Mouse (Mus musculus) monocyte, adult 2 months (primary cell): ENCODE measurements at regions not wholly inside any gene's neighbourhood (a gene's known extent, or its start where the extent isn't known, plus 50 kb on each side); places are given as distances from the start of the nearest gene placed in this dataset.

ENCODE experiments used
- DNase-seq, 2 experiments: peaks; one replicate each; pipeline ENCODE4 v3.0.0; 2022; ENCODE audit warnings: low spot score in 2 of 2, low read depth in 1 of 2

GRCm38 (mm10) chr15:62147343-62147953 is 1224.6 kb upstream of the A1bg start:
- DNase-seq: no peak

GRCm38 (mm10) chr15:62145643-62146285 is 1223.0 kb upstream of the A1bg start:
- DNase-seq: no peak

DNA sequence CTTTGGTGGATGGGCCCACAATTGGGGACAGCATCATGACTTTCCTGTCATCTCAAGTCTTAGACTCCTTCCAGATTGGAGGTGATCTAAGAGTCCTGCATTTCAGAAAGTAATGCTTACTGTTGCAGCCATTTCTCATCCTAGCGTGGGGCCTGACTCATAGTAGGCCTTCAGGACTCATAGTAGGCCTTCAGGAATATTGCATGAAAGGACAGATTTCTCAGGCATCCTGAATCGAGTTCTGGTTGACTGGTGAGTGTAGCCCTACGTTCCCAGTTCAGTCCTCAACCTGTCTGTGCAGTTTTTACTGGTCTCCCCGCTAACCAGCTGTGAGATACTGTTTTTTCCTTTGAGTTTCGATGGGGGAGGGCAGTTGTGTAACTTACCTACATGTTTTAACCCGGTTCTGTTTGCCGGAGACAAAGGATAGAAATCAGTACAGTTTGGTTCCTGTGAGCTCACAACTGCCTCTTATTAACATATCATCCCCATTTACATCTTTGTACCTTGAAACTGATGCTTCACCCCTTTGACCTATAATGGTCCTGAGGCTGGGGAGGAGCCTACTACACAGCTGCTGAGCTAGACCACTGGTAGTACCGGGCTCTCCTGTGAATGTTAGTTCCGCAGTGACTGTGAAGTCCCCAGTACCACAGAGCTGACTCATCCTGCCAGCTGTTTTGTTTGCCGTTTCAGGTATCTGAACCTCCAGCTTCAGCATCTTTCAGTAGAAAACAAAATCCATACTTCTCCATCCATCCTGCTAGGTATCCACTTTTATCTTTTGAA is 1222.2 kb upstream of the A1bg start:
- no peak for DNase-seq

- DNase-seq: no peak
Measured at GRCm38 (mm10) chr15:62139859-62140258, 1217.0 kb upstream of the A1bg start.

DNA sequence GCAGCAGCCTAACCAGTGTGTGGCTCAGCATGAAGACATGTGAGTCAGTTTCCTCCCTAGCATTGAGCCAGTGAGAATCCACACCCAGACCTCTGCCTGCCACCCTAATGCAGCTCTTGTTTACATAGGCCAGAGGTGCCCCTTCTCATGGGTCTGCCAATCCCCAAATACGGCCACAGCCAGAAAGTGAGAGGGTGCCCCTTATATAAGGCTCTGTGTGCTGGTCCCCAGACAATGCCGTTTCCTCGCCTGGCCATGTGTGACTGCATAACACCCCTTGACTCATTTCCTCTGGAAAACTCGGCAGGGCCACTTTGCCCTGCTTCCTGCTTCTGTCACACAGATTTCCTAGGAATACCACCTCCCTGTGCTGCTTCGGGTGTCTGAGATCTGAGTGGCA is 1216.4 kb upstream of the A1bg start:
- DNase-seq: no peak

GRCm38 (mm10) chr15:62138701-62139100 is 1215.9 kb upstream of the A1bg start:
- DNase-seq: no peak

GRCm38 (mm10) chr15:62136932-62137594 is 1214.3 kb upstream of the A1bg start:
- DNase-seq: no peak

GRCm38 (mm10) chr15:62134835-62135234 is 1212.0 kb upstream of the A1bg start:
- DNase-seq: no peak

- no peak for DNase-seq
Measured at GRCm38 (mm10) chr15:62134308-62134707, 1211.5 kb upstream of the A1bg start.

DNA sequence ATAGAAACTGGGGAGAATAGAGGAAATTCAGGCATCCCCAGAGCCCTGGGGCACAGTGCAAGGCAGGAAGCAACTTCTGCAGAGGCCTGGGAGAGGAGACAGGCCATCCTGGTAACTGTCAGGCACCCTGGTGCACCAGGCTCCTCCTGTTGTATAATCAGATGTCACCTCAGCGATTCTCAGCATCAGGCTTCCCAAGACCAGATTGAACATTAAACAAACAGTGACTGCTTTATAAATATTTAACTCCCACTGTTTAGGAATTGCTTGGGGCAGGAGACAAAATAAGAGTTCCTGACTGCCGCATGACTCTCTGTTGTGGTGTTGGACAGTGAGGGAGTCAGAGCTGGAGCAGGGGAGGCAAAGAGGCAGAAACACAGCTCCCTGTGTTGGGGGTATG is 1210.1 kb upstream of the A1bg start:
- DNase-seq: no peak

GRCm38 (mm10) chr15:62131686-62132085 is 1208.9 kb upstream of the A1bg start:
- DNase-seq: no peak

DNA sequence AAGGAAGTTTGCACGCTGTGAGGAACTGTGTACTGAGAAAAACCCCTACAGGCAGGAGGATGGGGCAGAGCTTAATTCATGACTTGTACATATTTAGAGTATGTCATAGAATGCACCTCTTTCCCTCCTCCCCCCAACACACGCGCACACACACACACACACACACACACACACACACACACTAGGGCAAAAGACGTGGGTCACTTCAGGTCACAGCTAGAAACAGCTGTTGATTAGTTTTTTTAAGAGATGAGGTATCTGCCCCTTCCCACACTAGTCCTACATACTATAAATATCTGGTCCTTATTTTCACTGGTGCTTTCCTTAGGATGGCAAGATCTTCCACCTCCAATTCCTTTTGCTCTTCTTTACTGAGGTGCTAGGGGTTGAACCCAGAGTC is 1207.7 kb upstream of the A1bg start:
- no peak for DNase-seq

GRCm38 (mm10) chr15:62128546-62129212 is 1205.9 kb upstream of the A1bg start:
- no peak for DNase-seq

DNA sequence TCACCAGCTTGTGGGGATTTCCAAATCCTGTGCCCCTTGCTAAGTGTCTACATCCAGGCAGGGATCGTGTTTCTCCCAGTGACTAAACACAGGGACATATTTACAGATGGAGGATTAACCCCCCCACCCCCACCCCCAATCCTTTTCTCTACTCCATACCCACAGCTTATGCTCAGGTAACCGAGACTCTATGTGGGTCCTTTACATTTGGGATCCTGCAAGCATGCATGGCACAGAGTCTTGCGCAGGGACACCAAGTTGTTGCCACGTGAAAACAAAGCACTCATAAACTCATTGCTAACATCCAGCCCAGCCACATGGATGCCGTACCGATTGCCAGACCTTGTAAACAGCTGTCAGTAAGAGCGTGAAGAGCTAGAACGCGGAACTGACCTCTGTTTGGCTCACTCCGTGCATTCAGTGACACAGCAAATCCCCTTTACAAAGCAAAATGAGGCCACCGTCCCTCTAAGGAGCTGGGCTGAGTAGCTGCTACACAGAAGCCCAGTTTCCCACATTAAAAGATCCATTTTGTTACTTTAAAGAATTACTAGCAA is 1204.9 kb upstream of the A1bg start:
- DNase-seq: no peak

DNA sequence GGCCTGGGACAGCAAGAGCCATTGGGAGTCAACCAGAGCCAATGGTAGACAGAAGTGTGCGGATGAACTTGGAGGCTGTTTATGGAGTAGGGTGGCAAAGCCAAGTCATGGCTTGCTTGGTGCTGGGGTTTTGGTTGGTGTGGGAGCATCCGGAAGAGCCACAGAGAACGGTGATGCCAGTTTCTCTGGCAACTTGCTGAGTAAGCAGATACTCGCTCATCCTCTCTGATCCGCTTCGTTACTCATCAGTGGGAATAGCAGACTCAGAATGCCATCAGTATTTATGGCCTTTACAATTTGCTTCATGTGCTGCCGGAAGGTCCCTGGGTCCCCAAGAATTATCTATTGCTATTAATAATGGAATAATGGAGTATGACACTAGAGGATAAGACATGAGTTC is 1202.9 kb upstream of the A1bg start:
- DNase-seq: no peak

DNA sequence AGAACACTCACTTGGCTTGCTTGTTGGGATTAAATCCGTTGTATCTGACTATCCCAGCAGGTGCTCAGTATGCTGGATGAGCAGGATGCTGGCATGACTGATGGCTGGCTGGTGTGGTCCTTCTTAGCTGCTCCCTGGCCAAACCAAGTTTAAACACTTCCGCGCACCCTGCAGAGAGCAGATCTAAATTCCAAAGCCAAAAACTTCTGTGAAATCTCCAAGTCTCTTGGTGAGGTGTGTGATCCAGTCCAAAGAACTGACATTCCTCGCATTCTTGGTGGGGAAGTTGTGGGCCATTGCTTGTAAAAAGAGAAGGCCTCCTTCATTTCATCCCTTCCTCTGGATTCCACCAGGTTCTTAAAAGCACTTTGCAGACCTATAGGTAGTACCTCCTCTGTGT is 1200.9 kb upstream of the A1bg start:
- no peak for DNase-seq

DNA sequence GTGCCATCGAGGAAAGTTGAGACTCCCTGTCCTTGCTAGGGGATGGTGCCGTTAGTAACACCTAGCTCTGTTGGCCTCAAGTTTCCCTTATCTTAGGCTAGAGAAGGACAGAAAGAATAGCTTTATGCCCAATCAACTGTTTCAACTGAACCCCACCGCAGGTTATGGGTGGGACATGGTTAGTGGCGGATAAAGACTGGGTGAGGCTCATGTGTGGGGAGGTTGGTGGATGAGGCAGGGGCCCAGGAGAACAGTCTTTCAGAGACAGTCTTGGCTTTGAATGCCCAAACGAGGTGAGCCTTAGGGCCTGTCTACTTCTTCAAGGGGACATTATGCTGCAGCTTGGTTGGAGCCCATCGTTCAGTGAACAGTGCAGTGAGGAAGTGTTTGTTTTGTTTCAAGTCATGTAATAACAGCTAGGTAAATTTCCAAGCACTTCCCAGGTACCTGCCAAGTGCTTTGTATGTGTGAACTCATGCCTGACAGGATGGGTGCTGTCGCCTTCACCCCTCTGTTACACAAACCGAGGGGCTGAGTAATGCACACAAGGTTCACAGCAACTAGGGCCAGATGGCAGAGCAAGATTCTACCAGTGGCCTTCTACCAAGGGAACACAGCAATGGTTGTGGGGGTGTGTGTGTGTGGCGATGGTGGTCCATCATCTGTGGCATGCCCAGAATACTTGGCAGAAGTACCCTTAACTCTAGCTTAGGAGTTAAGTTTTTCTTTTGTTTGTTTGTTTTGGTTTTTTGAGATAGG is 1199.6 kb upstream of the A1bg start:
- no peak for DNase-seq

DNA sequence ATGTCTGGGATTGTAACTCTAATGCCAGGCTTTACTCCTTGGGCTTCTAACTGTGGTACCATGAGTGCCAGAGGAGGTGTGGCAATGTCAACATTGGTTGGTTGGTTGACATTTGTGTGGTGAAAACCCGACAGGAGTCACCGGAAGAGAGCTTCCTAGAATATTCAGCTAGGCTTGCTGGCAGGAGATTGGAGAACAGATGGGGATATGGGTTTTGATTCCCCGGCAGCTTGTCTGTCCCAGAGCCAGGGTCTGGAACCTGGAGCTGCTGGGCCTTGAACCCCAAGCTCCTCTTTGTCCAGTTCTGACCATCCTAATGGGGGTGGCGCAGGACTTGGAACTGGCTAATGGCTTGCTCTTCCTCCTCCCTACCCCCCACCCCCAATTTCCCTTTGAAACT is 1198.9 kb upstream of the A1bg start:
- DNase-seq: no peak

DNA sequence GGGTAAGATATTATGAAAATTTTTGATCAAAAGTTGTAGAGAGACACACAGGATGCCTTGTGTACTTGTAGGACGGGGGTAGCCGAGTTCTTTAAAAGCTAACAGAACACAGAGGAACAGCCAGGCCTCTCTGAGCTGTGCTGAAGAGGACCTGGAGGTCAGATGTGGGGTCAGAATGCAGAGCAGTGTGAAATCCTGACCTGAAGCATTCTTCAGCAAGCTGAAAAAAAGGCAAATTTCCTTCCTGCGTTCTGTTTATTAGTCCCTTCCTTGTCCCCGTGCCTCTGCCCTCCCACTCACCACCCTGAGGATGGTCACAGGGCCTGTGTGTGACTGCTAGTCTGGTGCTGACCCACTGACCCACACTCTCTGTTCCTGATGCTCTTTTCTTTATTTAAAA is 1197.9 kb upstream of the A1bg start:
- DNase-seq: no peak

- no peak for DNase-seq
Measured at GRCm38 (mm10) chr15:62118997-62119396, 1196.2 kb upstream of the A1bg start.
